Mouse (Mus musculus) neural tube, embryonic 14.5 days (tissue): ENCODE measurements at regions not wholly inside any gene's neighbourhood (a gene's known extent, or its start where the extent isn't known, plus 50 kb on each side); places are given as distances from the start of the nearest gene placed in this dataset.

Experiments
- ATAC-seq: fragments of 200-750 bp; cut with Nextera tagmentation; 2 replicates; pipeline ENCODE4 v1.8.0; 2017; ENCODE audit warnings: low read depth, mild to moderate bottlenecking, moderate TSS enrichment, moderate library complexity
- H3K27ac ChIP-seq: fragments of 300-500 bp; sonication (generic); 2 replicates; pipeline ENCODE4 v1.5.1; 2014; ENCODE audit warnings: low read depth, mild to moderate bottlenecking, control low read depth, low read length, moderate library complexity, mixed read lengths
- H3K27me3 ChIP-seq: fragments of 300-500 bp; sonication (generic); 2 replicates; pipeline ENCODE4 v1.6.1; 2014; ENCODE audit warnings: low read length; ENCODE audit not compliant: control insufficient read depth, insufficient read depth
- H3K36me3 ChIP-seq: fragments of 300-500 bp; sonication (generic); 2 replicates; pipeline ENCODE4 v1.6.1; 2014; ENCODE audit warnings: low read length, mixed read lengths; ENCODE audit not compliant: control insufficient read depth, insufficient read depth
- H3K4me1 ChIP-seq: fragments of 300-500 bp; sonication (generic); 2 replicates; pipeline ENCODE4 v1.6.1; 2014; ENCODE audit warnings: low read length; ENCODE audit not compliant: control insufficient read depth, insufficient read depth
- H3K4me2 ChIP-seq: fragments of 300-500 bp; sonication (generic); 2 replicates; pipeline ENCODE4 v1.6.1; 2014; ENCODE audit warnings: mild to moderate bottlenecking, low read depth, low read length, control low read depth
- H3K4me3 ChIP-seq: fragments of 300-500 bp; sonication (generic); 2 replicates; pipeline ENCODE4 v1.5.1; 2014; ENCODE audit warnings: low read depth, low read length, control low read depth, mixed read lengths
- H3K9ac ChIP-seq: fragments of 300-500 bp; sonication (generic); replicated peaks from 2 replicates; pipeline ENCODE4 v1.6.1; 2014; ENCODE audit warnings: low read depth, mild to moderate bottlenecking, control low read depth, low read length, mixed read lengths
- H3K9me3 ChIP-seq: fragments of 300-500 bp; sonication (generic); 2 replicates; pipeline ENCODE4 v1.6.1; 2016; ENCODE audit warnings: low read length; ENCODE audit not compliant: control insufficient read depth
- WGBS: fragments of 180-500 bp; shearing (Covaris S2); extraction: QIAGEN DNeasy Blood & Tissue Kit; methylation state at CpG from one replicate; pipeline ENCODE4 v1.1.7; 2014; 5-methylcytosine and 5-hydroxymethylcytosine counted together

DNA sequence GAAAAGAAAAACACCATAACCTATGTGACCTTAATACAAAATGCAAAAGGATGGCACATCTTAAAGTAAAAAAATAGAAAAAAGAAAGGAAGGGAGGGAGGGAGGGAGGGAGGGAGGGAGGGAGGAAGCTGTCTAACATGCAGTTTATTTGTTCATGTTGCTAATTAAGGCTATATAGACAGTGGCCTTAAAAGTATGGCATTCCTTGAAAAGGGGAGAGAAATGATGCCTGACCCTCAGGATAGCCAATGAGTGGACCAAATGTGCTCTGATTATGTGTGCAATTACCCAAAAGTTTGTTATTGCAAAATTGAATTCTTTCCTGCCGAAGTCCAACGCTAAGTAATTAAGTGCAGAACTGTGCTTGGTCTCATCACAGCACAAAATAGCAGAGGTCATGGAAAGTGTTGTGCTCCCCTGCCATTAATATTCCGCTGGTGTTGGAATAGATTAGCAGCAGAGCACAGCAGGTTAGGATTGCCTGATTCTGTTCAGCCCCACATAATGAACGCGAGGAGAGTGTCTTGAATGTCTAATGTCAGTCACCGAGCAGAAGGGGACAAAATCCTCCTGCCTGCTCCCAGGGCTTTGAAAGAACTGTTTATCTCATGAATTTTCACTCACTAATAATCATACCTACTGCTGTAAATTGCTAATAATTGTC lies 531.7 kb upstream of the Mctp2 start:
- no peak overlapping the region for H3K9ac ChIP-seq
- no peaks in the 10 kb centered on the region for H3K27me3 ChIP-seq
- H3K4me2 ChIP-seq: no peak overlapping the region
- H3K4me3 ChIP-seq: no peak overlapping the region
- no peak overlapping the region for H3K27ac ChIP-seq
- H3K36me3 ChIP-seq: no peaks in the 10 kb centered on the region
- H3K9me3 ChIP-seq: no peaks in the 10 kb centered on the region
- WGBS: 12% methylated on average over 6 of the region's 6 CpGs
- H3K4me1 ChIP-seq: 0 out of 2 replicates have a peak, but pooled peaks cover 4% of the 10 kb centered on the region
- no peak for ATAC-seq

DNA sequence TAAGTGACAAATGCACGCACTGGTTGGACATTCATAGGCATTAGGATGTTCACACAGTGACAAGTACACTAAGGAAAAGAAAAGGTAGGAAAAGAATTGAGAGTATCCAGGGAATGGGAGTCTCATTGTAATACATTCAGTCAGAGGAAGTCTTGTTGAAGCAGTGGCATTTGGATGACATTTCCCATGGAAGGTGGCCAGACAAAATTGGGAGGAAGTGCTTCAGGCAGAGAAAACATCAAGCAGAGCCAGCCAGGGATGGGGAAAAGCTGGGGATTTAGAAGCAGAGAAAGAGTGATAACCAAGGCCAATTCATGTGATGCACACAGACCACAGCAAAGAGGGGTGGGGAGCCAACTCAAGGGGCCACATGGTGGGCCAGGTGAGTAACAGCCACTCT lies 524.0 kb upstream of the Rgma start:
- ATAC-seq: no peak
- WGBS: 100% methylated on average over 1 of the region's 1 CpGs
- H3K27me3 ChIP-seq: no peaks in the 10 kb centered on the region
- H3K36me3 ChIP-seq: no peaks in the 10 kb centered on the region
- no peak overlapping the region for H3K4me3 ChIP-seq
- H3K9ac ChIP-seq: no peak overlapping the region
- H3K4me1 ChIP-seq: no peaks in the 10 kb centered on the region
- H3K4me2 ChIP-seq: no peak overlapping the region
- no peak overlapping the region for H3K27ac ChIP-seq
- H3K9me3 ChIP-seq: no peaks in the 10 kb centered on the region

DNA sequence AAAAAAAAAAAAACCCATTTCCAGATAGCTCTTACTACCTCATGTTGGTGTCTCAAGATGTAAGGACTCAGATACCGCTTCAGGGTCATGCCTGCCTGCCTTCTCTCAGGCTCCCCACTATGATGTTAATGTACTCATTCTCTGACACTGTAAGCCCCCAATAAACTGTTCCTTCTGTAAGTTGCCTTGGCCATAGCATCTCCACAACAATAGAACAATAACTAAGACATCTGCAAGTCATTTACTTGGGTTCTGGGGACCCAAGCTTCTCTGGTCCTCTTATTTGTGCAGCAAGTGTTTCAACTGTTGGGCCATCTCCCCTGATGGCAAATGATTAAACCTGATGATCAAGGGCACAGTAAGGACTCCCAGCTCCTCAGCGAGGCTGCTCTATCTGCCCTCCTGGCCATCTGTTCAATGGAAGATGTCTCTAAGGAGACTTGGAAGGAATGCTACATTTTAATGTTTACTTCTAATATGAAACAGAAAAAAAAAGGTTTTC lies 520.8 kb upstream of the Rgma start:
- no peaks in the 10 kb centered on the region for H3K9me3 ChIP-seq
- no peak overlapping the region for H3K9ac ChIP-seq
- H3K27ac ChIP-seq: no peak overlapping the region
- H3K4me3 ChIP-seq: no peak overlapping the region
- 56% methylated on average over 2 of the region's 2 CpGs for WGBS
- no peaks in the 10 kb centered on the region for H3K36me3 ChIP-seq
- no peak overlapping the region for H3K4me2 ChIP-seq
- no peaks in the 10 kb centered on the region for H3K4me1 ChIP-seq
- ATAC-seq: no peak
- H3K27me3 ChIP-seq: no peaks in the 10 kb centered on the region

DNA sequence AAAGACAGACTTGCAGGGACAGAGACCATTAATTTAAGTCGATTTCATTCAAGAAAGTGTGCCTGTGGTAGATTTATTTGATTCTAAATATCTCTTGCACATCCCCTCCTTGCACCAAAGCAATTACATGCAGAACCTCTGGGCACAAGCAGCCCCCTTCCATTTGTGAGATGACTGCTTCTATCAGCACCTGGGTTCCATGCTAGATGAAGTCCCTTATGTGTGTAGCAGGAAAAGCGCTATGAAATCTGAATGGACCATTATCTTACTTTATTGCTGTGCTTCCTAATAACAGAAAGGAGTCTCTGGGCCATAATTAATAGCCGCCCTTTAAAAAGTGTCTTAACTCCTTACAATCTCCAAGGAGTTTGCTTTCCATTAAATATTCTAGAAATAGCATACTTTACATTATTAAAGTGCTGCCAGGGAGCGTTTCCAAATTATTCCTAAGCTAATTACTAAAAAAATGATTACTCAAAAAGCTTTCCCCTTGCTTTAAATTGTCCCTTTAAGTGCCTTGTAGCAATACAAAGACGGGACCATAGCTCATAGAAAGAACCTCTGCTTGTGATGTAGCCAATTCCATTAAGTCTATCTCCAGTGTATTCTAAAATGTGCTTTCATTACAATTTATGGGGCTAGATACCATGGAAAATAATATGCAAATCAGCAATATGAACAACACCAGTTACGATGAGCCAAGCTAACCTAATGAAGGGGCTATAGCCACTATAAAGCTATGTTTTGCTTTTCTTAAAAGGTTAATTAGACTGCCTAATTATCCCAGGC lies 508.1 kb upstream of the Rgma start:
- Histone ChIP-seq H3K4me3 (no peak overlapping the region), H3K36me3 (no peaks in the 10 kb centered on the region), H3K27me3 (no peaks in the 10 kb centered on the region), H3K27ac (no peak overlapping the region), H3K4me1 (peaks cover 5% of the 10 kb centered on the region; the same call in 1 of the 2 replicates), H3K4me2 (no peak overlapping the region), H3K9me3 (no peaks in the 10 kb centered on the region), H3K9ac (no peak overlapping the region)
- peak; percentile 90 for ATAC-seq
- WGBS: 32% methylated on average over 6 of the region's 6 CpGs

DNA sequence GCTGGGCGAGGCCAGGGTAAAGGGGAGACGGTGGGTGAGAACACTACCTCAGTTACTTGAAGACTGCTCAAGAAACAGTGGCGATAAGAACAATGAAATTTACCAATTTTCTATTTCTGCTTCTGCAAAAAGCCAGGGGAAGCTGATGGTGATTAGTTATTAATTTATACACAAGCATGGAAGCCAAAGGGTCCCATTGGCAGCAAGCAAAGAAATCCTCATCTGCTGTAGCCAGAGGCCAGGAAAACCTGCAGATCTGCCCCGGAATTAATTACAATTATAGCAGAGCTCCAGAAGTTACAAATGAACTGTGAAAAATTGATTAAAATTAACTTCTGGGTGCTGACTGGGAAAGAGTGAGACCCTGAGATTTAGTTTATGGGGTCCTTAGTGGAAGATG lies 506.2 kb upstream of the Rgma start:
- peaks cover 5% of the 10 kb centered on the region; the same call in 1 of the 2 replicates for H3K4me1 ChIP-seq
- no peak overlapping the region for H3K4me3 ChIP-seq
- H3K4me2 ChIP-seq: no peak overlapping the region
- no peak overlapping the region for H3K9ac ChIP-seq
- WGBS: 68% methylated on average over 4 of the region's 4 CpGs
- no peak overlapping the region for H3K27ac ChIP-seq
- H3K27me3 ChIP-seq: no peaks in the 10 kb centered on the region
- H3K9me3 ChIP-seq: no peaks in the 10 kb centered on the region
- no peak for ATAC-seq
- no peaks in the 10 kb centered on the region for H3K36me3 ChIP-seq

DNA sequence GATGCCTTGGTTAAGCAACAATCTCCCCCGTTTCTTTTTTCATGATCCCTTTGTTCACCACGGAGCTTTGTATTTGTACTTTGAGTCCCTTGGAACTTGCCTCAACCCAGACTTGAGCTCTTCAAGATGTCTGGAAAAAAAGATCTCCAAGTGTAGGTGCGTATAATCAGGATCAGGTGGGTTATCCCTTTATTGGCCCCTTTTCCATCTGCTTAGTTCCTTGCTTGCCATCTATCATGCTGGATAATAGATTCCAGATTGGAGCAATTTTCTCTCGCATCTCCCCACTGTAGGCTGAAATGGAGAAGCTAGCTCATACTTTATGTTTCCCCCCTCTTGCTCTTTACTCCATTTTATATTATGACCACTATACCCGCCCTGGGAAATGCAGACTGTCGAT lies 474.5 kb upstream of the Rgma start:
- Histone ChIP-seq H3K9me3 (no peaks in the 10 kb centered on the region), H3K27ac (no peak overlapping the region), H3K4me1 (no peaks in the 10 kb centered on the region), H3K27me3 (no peaks in the 10 kb centered on the region), H3K9ac (no peak overlapping the region), H3K4me3 (no peak overlapping the region), H3K36me3 (no peaks in the 10 kb centered on the region), H3K4me2 (no peak overlapping the region)
- no peak for ATAC-seq
- 80% methylated on average over 6 of the region's 6 CpGs for WGBS

DNA sequence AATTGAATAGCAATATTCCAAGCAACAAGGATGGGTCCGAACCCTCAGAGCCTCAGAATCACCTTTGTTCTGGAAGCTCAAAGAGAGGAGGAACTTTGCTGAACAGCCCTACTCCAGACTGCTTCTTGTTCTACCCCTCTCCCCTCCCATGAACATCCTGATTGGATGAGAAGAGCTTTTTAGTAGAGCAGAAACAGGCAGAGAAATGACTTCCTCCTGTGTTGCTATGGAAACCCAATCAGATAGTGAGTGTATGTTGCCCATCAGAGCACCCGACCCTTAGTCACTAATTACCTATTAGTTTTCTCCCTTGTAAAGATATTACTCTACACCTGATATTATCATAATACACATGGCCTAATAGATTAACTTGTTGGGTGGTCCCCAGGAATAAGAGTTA lies 469.4 kb upstream of the Rgma start:
- ATAC-seq: peak; percentile 31; the same call in 1 of the 2 replicates
- Histone ChIP-seq H3K36me3 (no peaks in the 10 kb centered on the region), H3K4me3 (no peak overlapping the region), H3K27me3 (no peaks in the 10 kb centered on the region), H3K4me2 (no peak overlapping the region), H3K9me3 (no peaks in the 10 kb centered on the region), H3K9ac (no peak overlapping the region), H3K4me1 (no peaks in the 10 kb centered on the region), H3K27ac (no peak overlapping the region)
- 54% methylated on average over 2 of the region's 2 CpGs for WGBS

DNA sequence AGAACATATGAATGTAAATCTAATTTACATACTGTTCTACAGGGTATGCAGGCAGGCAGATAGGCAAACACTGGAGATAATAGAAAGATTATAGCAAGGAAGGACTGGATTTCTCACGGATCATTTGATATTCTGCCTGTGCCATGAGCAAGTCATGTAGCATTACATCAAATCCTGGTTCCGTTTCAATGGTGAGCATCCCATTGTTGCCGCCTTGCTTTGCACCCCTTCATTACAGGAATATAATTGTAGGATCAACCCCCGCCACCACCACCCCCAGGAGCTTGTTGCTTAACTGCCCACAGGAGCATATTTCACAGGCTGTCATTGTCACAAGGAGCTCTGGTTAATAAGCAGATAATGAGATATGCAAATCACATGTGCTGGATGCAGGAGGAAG lies 468.8 kb upstream of the Rgma start:
- Histone ChIP-seq H3K9ac (no peak overlapping the region), H3K36me3 (no peaks in the 10 kb centered on the region), H3K27me3 (no peaks in the 10 kb centered on the region), H3K4me1 (no peaks in the 10 kb centered on the region), H3K4me2 (no peak overlapping the region), H3K27ac (no peak overlapping the region), H3K9me3 (no peaks in the 10 kb centered on the region), H3K4me3 (no peak overlapping the region)
- WGBS: 47% methylated on average over 4 of the region's 4 CpGs
- ATAC-seq: no peak

DNA sequence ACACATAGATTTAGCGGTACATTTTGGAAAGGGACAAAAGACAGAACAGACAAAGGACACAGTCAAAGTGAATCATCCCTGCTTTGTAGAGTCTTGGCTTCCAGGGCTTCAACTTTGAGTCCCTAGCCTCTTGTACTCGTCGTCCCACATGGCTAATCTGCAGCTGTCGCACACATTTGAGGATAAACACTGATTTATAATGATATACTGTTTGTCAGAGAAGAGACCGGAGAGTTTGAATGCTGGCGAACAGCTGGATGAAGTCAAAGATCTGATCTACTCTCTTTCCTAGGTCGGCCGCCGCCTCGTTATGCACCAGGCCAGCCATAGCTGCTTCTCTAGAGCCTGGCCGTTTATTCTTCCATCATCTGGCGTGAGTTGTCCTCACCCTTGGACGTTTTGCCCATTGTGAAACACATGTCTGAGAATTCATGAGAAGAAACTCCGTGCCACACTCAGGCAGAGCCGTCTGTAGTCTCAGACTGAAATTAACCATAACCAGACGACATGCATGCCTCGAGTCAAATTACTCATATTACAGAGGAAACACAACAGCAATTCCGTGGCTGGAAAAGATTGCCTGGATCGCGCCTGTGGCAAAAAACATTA lies 448.4 kb upstream of the Rgma start:
- no peak overlapping the region for H3K27ac ChIP-seq
- no peak overlapping the region for H3K4me3 ChIP-seq
- H3K27me3 ChIP-seq: no peaks in the 10 kb centered on the region
- no peaks in the 10 kb centered on the region for H3K36me3 ChIP-seq
- H3K4me2 ChIP-seq: no peak overlapping the region
- WGBS: 69% methylated on average over 20 of the region's 20 CpGs
- H3K9ac ChIP-seq: no peak overlapping the region
- no peaks in the 10 kb centered on the region for H3K9me3 ChIP-seq
- ATAC-seq: no peak
- no peaks in the 10 kb centered on the region for H3K4me1 ChIP-seq
